Mouse (Mus musculus) left cerebral cortex, postnatal 14 days (tissue): Measurements from ENCODE around the gene Aimp1. TPM values are rescaled to one million over a fixed set of nuclear protein-coding genes. Genes with fewer than 3 reads are reported as not detected.

Source experiments
- DNase-seq, 2 experiments: peaks; one replicate each; pipeline ENCODE4 v3.0.0; 2021 to 2022; ENCODE audit warnings: low spot score in 2 of 2, mixed read lengths in 1 of 2
- intact Hi-C: fragments of 180-260 bp; cut with DNase I; formaldehyde crosslinking; loops from one replicate; pipeline ENCODE4 v1.15.1; 2025
- total RNA-seq, 2 experiments: library from RNA; stranded (reverse); gene quantifications; 2 replicates each; pipeline ENCODE4 v1.2.3; 2021

The Aimp1 gene
- total RNA-seq, 2 experiments from 2014 or later = 42.0 to 43.7 TPM

- peak; percentile 42 to 53 for DNase-seq
- intact Hi-C loops = no loop called here
Observed at GRCm38 (mm10) chr3:132628741-132629140, 55.4 kb downstream of the Aimp1 start.

Other genes starting within 250 kb of the Aimp1 start
- gene Gimd1, start 54.5 kb downstream of the Aimp1 start, total RNA-seq = not detected
- 10 to 100 TPM; 33.1 to 33.7 TPM for gene Tbck, start 226 bp downstream of the Aimp1 start, total RNA-seq